Mouse (Mus musculus) ES-Bruce4 (cell line): ENCODE measurements around the gene Sept12.

Experiments
- CTCF ChIP-seq: IDR thresholded peaks from one replicate; pipeline ENCODE4 v1.8.1; 2011; ENCODE audit warnings: low read depth, low read length
- EP300 ChIP-seq: IDR thresholded peaks from 2 replicates; pipeline ENCODE4 v1.6.1; 2011; ENCODE audit warnings: low read depth, low read length; ENCODE audit not compliant: insufficient read depth
- POLR2A ChIP-seq: IDR thresholded peaks from one replicate; pipeline ENCODE4 v1.8.1; 2011; ENCODE audit warnings: low read length; ENCODE audit not compliant: insufficient read depth

GRCm38 (mm10) chr16:5024021-5024420, 26.4 kb upstream of the Sept12 start:
- TF ChIP-seq POLR2A, result no peak
- TF ChIP-seq CTCF, result no peak
- TF ChIP-seq EP300, result no peak
